Mouse (Mus musculus): ENCODE measurements around the gene Nrros.

GRCm38 (mm10) chr16:32173401-32173800 lies 8.0 kb upstream of the Nrros start:
- TF ChIP-seq CTCF (IDR thresholded peaks at IDR 0.05; ENCODE audit: borderline replicate concordance, control insufficient read depth, extremely low read depth, insufficient read depth, low read length, poor library complexity) (no peak), POLR2A (IDR thresholded peaks at IDR 0.05; ENCODE audit: control insufficient read depth, extremely low read depth, insufficient read depth, low read length, poor library complexity) (no peak)

Measured in thymus, adult 2 months (tissue).